6 mouse cellular contexts compared by ENCODE assay signal in genomic region chr15:60253661-60254060, GRCm38 (mm10).
A peak's percentile ranks its signal among the peaks of the same experiment; 100 is the strongest.
DNase-seq lines count a peak whose midpoint lies in the region; ATAC-seq and TF ChIP-seq lines count a peak whose summit lies in the region.
"Not testable (repeated sequence)": the region's sequence is repeated elsewhere in the genome, so short reads cannot be mapped to it uniquely, and the experiment has no call there.

No protein-coding gene starts in this region.

- not testable (repeated sequence) for H3K9me3 ChIP-seq in hindbrain, postnatal 0 days (ENCODE audit: low read length); kidney, postnatal 0 days (replicated peaks; ENCODE audit: low read length); lung, embryonic 14.5 days (ENCODE audit: low read depth, low read length)

- H3K27me3 ChIP-seq in Patski = peaks cover 14% of the 10 kb centered on the region
- not testable (repeated sequence) for H3K27me3 ChIP-seq in hindbrain, postnatal 0 days (ENCODE audit: insufficient read depth, low read length); kidney, postnatal 0 days (ENCODE audit: insufficient read depth, low read length); lung, embryonic 14.5 days (ENCODE audit: insufficient read depth, low read length)

- not testable (repeated sequence) for H3K4me1 ChIP-seq in hindbrain, postnatal 0 days (ENCODE audit: insufficient read depth, low read length); kidney, postnatal 0 days (replicated peaks; ENCODE audit: insufficient read depth, low read length); lung, embryonic 14.5 days (ENCODE audit: insufficient read depth)

- peak; percentile 19 for DNase-seq in CD4-positive, CD25-positive, alpha-beta regulatory T cell, adult 2 months (ENCODE audit: low read depth, low spot score)
- not testable (repeated sequence) for DNase-seq in Patski (ENCODE audit: low read depth, low spot score); hindbrain, postnatal 0 days (ENCODE audit: low spot score); kidney, postnatal 0 days (ENCODE audit: low spot score); lung, embryonic 14.5 days
- DNase-seq in naive thymus-derived CD4-positive, alpha-beta T cell, adult 2 months (ENCODE audit: low read depth) = peak; percentile 5

- not testable (repeated sequence) for H3K36me3 ChIP-seq in hindbrain, postnatal 0 days (ENCODE audit: insufficient read depth, low read length); kidney, postnatal 0 days (ENCODE audit: insufficient read depth, low read length); lung, embryonic 14.5 days (ENCODE audit: insufficient read depth)

- H3K4me2 ChIP-seq in hindbrain, postnatal 0 days (ENCODE audit: low read depth, low read length); kidney, postnatal 0 days (ENCODE audit: low read length); lung, embryonic 14.5 days: not testable (repeated sequence)

- H3K9ac ChIP-seq in hindbrain, postnatal 0 days (replicated peaks; ENCODE audit: low read length); kidney, postnatal 0 days (ENCODE audit: low read depth, low read length); lung, embryonic 14.5 days: not testable (repeated sequence)

- peak; percentile 26 for TF ChIP-seq CTCF in Patski (IDR thresholded peaks at IDR 0.05)
- 0 out of 2 replicates have a peak, but pooled peaks have one; percentile 15 for TF ChIP-seq CTCF in hindbrain, postnatal 0 days (IDR thresholded peaks at IDR 0.05; ENCODE audit: low read depth)
- 0 out of 2 replicates have a peak, but pooled peaks have one; percentile 24 for TF ChIP-seq CTCF in kidney, postnatal 0 days (IDR thresholded peaks at IDR 0.05; ENCODE audit: low read depth)
- TF ChIP-seq CTCF in lung, embryonic 14.5 days (IDR thresholded peaks at IDR 0.05; ENCODE audit: low read depth) = 0 out of 2 replicates have a peak, but pooled peaks have one; percentile 21

- not testable (repeated sequence) for ATAC-seq in Patski; hindbrain, postnatal 0 days; kidney, postnatal 0 days (replicated peaks; ENCODE audit: low FRiP score, low read depth); lung, embryonic 14.5 days (ENCODE audit: insufficient read depth)

- H3K27ac ChIP-seq in hindbrain, postnatal 0 days; kidney, postnatal 0 days; lung, embryonic 14.5 days (ENCODE audit: low read depth): not testable (repeated sequence)

- not testable (repeated sequence) for H3K4me3 ChIP-seq in hindbrain, postnatal 0 days (ENCODE audit: low read length); kidney, postnatal 0 days (replicated peaks; ENCODE audit: low read depth, low read length); lung, embryonic 14.5 days (ENCODE audit: low read depth, low read length)

- CTCF ChIA-PET in Patski (lab: Charles Lee) = not testable (repeated sequence)

- in situ Hi-C loops in Patski (cut with MboI; ENCODE audit: low pct_unique_long_range_greater_than_20kb) = not testable (repeated sequence)

- POLR2A ChIA-PET in Patski (lab: Charles Lee) = not testable (repeated sequence)
